Mouse (Mus musculus): Measurements from ENCODE around the gene Zfp668. TPM values are rescaled to one million over a fixed set of nuclear protein-coding genes. Genes with fewer than 3 reads are reported as not detected.
"Not testable (repeated sequence)": the region's sequence is repeated elsewhere in the genome, so short reads cannot be mapped to it uniquely, and the experiment has no call there.

Gene Zfp668
- polyA plus RNA-seq, 1 experiment from 2014 or later = 39.3 TPM

DNA sequence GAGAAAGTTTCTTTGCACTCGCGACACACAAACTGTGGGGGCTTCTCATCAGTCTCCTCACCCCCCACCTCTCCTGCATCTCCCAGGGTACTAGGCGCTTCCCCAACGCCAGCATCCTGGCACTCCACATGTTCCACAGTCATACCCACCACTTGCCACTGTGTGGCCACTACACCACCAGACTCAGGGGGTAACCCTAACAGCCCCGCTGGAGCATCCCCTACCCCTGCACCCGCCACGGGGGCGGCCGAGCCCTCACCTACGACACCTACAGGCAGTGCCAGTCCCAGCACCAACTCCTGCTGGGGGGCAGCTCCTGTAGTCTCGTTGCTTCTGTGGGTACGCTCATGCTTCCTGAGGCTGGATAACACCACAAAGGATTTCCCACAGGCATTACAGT is 10.2 kb downstream of the Zfp668 start:
- H3K4me2 ChIP-seq = no peak overlapping the region
- 93% methylated on average over 12 of the region's 12 CpGs for WGBS
- no peak overlapping the region for H3K27ac ChIP-seq
- ATAC-seq (ENCODE audit: low FRiP score) = no peak
- H3K4me3 ChIP-seq = no peak overlapping the region
- peaks cover 58% of the 10 kb centered on the region for H3K36me3 ChIP-seq
- H3K4me1 ChIP-seq (replicated peaks) = peaks cover 17% of the 10 kb centered on the region
- H3K27me3 ChIP-seq = no peaks in the 10 kb centered on the region
- no peak overlapping the region for H3K9ac ChIP-seq
- no peaks in the 10 kb centered on the region for H3K9me3 ChIP-seq

DNA sequence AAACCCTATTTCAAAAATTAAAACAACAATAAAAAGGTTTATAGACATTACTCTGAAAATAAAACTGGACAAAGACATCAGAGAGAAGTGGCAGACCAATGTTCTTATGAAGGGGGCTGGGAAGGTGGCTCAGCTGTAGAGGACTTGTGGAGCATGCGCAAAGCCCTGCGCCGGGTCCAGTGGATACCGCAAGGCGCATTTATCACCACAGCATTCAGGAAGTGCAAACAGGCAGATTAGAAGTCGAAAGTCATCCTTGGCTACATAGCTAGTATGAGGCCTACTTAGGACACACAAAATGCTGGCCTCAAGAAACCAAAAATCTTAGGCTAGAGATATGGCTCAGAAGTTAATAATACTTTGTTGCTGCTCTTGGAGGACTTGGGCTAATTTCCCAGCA is 18.4 kb downstream of the Zfp668 start:
- Histone ChIP-seq H3K27ac (no peak overlapping the region), H3K4me3 (no peak overlapping the region), H3K4me2 (no peak overlapping the region), H3K9ac (no peak overlapping the region), H3K4me1 (replicated peaks) (no peaks in the 10 kb centered on the region), H3K9me3 (no peaks in the 10 kb centered on the region), H3K36me3 (peaks cover 10% of the 10 kb centered on the region), H3K27me3 (no peaks in the 10 kb centered on the region)
- WGBS = 95% methylated on average over 6 of the region's 6 CpGs
- ATAC-seq (ENCODE audit: low FRiP score) = no peak

DNA sequence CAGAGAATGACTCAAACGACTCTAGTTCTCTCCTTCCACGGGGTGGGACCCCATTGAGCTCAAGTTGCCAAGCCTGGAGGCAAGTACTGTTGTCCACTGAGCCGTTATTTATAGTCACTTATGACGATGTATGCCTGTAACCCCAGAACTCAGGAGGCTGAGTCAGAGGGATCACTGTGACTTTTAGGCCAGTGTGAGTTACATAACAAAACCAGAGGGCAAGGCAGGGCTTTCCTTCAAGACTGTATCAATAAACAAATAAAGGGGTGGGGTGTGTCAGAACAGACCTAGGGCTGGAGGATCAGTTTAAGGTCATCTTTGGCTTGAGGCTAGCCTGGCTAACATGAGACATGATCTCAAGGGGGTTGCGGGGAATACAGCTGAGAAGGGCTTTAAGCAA is 25.7 kb downstream of the Zfp668 start:
- Histone ChIP-seq H3K9ac (no peak overlapping the region), H3K4me3 (no peak overlapping the region), H3K9me3 (no peaks in the 10 kb centered on the region), H3K27me3 (no peaks in the 10 kb centered on the region), H3K36me3 (peaks cover 18% of the 10 kb centered on the region), H3K27ac (no peak overlapping the region), H3K4me1 (replicated peaks) (no peaks in the 10 kb centered on the region), H3K4me2 (no peak overlapping the region)
- ATAC-seq (ENCODE audit: low FRiP score) = no peak
- WGBS = 79% methylated on average over 5 of the region's 5 CpGs

DNA sequence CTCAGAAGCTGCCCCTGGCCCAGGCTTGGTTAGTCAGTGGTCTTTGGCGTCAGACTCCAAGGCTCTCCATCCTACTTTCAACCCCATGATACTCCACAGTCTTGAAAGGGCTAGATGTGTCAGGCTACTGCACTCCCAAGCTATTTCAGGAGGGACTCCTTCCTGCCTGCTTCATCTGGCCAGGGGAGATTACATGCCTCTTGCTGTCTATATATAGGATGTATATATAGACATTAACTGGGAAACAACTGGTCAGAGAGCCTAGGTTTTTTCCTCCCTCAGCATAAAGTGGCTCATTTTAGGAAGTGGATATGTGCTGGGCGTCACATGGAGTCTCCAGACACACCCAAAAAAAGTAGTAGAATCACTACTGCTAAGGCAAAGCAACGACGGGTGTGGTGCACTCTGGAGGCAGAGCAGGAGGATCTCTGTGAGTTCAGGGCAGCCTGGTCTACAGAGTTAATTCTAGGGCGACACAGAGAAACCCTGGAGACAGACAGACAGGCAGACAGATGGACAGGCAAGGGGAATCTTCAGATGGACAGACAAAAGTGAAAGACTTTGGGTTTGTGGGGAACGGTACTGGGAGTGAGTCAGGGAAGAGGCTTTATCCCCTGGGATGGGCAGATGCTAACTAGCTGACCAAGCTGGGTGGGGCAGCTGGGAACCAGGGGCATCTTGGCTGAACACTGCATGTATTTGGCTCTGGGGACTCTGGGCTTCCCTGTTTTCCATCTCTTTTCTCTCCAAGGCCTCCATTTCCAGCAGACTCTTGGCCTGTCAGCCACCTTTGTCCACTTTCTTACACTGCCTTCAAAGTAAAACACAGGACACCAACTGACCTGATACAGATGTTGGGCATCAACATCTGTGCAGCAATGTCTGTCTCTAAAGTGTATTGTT is 26.4 kb downstream of the Zfp668 start:
- H3K27ac ChIP-seq = no peak overlapping the region
- H3K9me3 ChIP-seq = no peaks in the 10 kb centered on the region
- H3K4me3 ChIP-seq = no peak overlapping the region
- H3K4me2 ChIP-seq = no peak overlapping the region
- H3K9ac ChIP-seq = no peak overlapping the region
- 83% methylated on average over 6 of the region's 6 CpGs for WGBS
- H3K4me1 ChIP-seq (replicated peaks) = no peaks in the 10 kb centered on the region
- H3K27me3 ChIP-seq = no peaks in the 10 kb centered on the region
- H3K36me3 ChIP-seq = peaks cover 18% of the 10 kb centered on the region
- no peak for ATAC-seq (ENCODE audit: low FRiP score)

DNA sequence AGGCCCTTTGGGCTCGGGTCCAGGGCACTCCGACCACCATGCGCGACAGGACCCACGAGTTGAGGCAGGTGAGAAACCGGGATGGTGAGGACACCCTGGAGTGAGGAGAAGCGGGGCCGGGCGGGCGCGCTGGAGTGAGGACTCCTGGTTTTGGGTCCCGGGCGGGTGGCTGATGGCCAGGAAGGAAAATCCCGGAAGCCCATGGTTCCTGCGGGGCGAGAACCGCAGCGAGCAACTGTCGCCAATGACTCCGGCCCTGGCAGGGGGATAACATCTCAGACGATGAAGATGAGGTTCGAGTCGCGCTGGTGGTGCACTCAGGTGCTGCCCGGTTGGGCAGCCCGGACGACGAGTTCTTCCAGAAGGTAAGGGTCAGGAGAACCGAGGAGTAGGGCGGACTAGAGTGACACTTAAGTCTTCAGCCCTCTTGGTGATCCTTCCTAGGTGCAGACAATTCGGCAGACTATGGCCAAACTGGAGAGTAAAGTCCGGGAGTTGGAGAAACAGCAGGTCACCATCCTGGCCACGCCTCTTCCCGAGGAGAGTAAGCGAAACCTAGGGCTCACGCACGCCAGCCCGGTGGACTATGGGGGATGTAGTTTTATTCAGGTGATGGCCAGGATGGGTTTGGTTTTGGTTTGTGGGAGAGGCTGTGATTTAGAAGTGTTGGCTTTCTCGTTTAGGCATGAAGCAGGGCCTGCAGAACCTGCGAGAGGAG is 34.5 kb downstream of the Zfp668 start:
- peaks cover 7% of the 10 kb centered on the region for H3K36me3 ChIP-seq
- H3K9ac ChIP-seq = peak overlapping the region; percentile 76
- WGBS = under 1% methylated on average over 40 of the region's 40 CpGs
- peak overlapping the region; percentile 93 for H3K27ac ChIP-seq
- peak; percentile 61 for ATAC-seq (ENCODE audit: low FRiP score)
- peaks cover 15% of the 10 kb centered on the region for H3K4me1 ChIP-seq (replicated peaks)
- 0 out of 2 replicates have a peak, but pooled peaks cover 3% of the 10 kb centered on the region for H3K27me3 ChIP-seq
- no peaks in the 10 kb centered on the region for H3K9me3 ChIP-seq
- H3K4me3 ChIP-seq = peak overlapping the region; percentile 68
- peak overlapping the region; percentile 99 for H3K4me2 ChIP-seq

DNA sequence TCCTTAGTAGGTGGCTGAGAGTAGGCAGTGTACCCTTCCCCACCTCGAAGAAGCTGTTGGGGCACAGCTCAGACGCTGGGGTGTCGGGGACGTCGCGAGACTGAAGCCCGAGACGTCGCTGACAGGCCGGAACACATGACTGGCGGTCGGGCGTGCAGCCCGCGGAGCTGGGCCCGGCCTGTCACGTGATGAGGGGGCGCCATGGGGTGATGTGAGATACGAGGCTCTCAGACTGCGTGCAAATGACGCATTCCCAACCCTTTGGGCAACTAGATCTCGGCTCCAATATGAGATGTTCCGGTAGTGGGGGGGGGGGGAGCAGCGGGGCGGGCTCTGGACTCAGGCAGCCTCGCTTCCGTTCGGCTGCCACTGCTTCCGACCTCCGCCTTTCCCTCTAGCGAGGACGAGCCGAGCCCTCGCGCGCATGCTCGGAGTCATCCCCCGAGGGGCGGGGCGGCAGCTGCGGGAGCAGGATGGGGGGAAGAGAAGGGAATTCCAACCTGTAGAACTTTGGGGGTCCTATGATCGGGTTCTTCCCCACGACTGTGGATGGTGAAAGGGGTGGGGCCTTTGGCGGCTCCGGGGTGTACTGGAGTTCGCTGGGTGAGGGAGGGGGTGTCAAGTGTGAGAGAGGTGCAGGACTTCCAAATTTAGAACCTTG is 35.2 kb downstream of the Zfp668 start:
- Histone ChIP-seq H3K4me2 (peak overlapping the region; percentile 99), H3K4me3 (peak overlapping the region; percentile 68), H3K27me3 (0 out of 2 replicates have a peak, but pooled peaks cover 3% of the 10 kb centered on the region), H3K9ac (peak overlapping the region; percentile 76), H3K4me1 (replicated peaks) (peaks cover 15% of the 10 kb centered on the region), H3K36me3 (peaks cover 2% of the 10 kb centered on the region; the same call in 1 of the 2 replicates), H3K9me3 (no peaks in the 10 kb centered on the region), H3K27ac (peak overlapping the region; percentile 93)
- under 1% methylated on average over 44 of the region's 46 CpGs for WGBS
- peak; percentile 94 for ATAC-seq (ENCODE audit: low FRiP score)

DNA sequence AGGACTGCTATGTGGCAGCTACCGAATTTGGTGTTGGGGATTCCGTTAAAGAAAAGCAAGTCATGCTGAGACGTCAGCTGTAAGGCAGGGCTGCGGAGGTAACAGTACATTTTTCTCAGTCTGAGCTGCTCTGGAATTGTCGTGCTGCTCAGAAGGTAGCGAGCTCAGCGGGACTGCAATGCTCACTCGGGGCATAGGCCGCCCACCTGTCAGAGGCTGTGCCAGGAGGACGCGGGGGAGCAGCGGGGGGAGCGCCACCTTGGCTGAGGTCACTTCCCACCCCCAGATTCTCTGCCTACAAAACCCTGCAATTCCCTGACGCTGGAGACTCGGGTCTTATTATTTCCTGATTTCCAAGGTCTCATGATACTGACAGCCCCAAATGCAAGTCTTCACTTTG is 35.7 kb downstream of the Zfp668 start:
- ATAC-seq (ENCODE audit: low FRiP score) = peak; percentile 31
- Histone ChIP-seq H3K4me3 (peak overlapping the region; percentile 68), H3K27ac (peak overlapping the region; percentile 93), H3K36me3 (no peaks in the 10 kb centered on the region), H3K9me3 (no peaks in the 10 kb centered on the region), H3K9ac (peak overlapping the region; percentile 76), H3K4me1 (replicated peaks) (peaks cover 15% of the 10 kb centered on the region), H3K27me3 (0 out of 2 replicates have a peak, but pooled peaks cover 3% of the 10 kb centered on the region), H3K4me2 (peak overlapping the region; percentile 99)
- whole genome bisulfite sequencing = 4% methylated on average over 15 of the region's 15 CpGs

DNA sequence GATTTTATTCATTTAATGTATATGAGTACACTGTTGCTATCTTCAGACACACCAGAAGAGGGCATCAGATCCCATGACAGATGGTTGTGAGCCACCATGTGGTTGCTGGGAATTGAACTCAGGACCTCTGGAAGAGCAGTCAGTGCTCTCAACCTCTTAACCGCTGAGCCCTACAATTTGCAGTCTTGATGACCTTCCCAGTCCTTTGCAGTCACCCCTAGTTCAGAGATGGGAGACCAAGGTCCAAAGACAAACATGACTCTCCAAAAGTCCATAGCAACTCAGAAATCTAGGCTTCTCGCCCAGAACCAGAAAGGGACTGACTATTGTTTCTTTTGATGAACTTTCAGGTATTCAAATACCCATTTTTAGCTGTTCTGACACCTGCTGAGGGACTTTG is 36.6 kb downstream of the Zfp668 start:
- H3K9ac ChIP-seq; H3K9me3 ChIP-seq; H3K4me3 ChIP-seq; H3K27ac ChIP-seq; H3K36me3 ChIP-seq; ATAC-seq (ENCODE audit: low FRiP score); H3K27me3 ChIP-seq: not testable (repeated sequence)
- WGBS = 76% methylated on average over 2 of the region's 2 CpGs
- peaks cover 15% of the 10 kb centered on the region for H3K4me1 ChIP-seq (replicated peaks)
- peak overlapping the region; percentile 99; the same call in 1 of the 2 replicates for H3K4me2 ChIP-seq

DNA sequence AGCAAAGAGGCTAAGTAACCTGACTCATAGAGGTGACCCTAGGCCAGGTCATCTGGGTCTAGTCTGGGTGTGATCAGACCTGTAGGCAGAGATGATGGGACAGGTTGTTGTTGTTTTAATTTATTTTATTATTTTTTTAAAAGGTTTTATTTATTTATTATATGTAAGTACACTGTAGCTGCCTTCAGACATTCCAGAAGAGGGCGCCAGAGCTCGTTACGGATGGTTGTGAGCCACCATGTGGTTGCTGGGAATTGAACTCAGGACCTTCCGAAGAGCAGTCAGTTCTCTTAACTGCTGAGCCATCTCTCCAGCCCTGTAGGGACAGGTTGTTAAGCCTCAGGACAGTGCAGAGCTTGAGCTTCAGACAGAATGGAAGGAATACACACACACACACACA is 38.8 kb downstream of the Zfp668 start:
- not testable (repeated sequence) for H3K27me3 ChIP-seq; H3K27ac ChIP-seq; ATAC-seq (ENCODE audit: low FRiP score); H3K4me2 ChIP-seq; H3K9ac ChIP-seq; H3K9me3 ChIP-seq; H3K36me3 ChIP-seq; H3K4me3 ChIP-seq
- peaks cover 14% of the 10 kb centered on the region for H3K4me1 ChIP-seq (replicated peaks)
- 82% methylated on average over 4 of the region's 4 CpGs for WGBS

DNA sequence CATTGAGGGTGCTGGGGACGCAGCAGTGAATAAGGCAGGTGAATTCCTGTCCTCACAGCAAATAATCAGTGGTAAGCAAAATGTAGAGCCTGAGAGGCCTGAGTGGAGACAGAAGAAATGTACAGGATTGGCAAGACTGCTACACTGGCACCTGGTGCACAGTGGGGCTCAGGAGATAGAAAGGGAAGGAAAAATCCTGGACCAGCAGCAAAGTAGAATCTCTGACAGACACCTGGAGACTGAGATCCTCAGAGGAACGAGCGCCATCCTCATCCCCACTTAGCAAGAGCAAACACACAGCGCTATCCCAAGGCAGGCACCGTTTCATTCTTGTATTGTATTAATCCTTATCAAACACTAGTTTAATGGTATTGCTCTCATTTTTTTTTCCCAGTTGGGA is 39.2 kb downstream of the Zfp668 start:
- Histone ChIP-seq H3K27me3 (0 out of 2 replicates have a peak, but pooled peaks cover 3% of the 10 kb centered on the region), H3K9ac (no peak overlapping the region), H3K9me3 (no peaks in the 10 kb centered on the region), H3K36me3 (no peaks in the 10 kb centered on the region), H3K4me2 (no peak overlapping the region), H3K27ac (no peak overlapping the region), H3K4me3 (no peak overlapping the region), H3K4me1 (replicated peaks) (peaks cover 9% of the 10 kb centered on the region)
- ATAC-seq (ENCODE audit: low FRiP score) = no peak
- WGBS = 93% methylated on average over 5 of the region's 5 CpGs

DNA sequence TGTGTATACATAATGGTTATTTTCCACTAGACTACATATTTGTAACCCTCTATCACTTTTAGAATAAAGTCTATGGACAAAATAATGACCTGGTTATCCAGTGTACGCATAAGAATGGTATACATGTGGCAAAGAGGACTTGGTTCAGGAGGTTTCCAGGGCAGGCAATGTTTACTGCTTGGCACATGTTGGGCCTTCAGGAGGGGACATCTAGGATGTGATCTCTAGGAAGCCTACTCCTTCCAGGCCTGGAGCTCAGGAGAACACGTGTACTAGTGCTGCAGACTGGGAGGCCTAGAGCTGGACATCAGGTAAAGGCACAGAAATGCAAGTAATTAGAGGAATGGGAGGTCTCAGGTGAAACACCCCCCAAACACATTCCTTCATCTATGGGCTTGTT is 41.1 kb downstream of the Zfp668 start:
- no peak overlapping the region for H3K4me3 ChIP-seq
- peaks cover 3% of the 10 kb centered on the region; the same call in 1 of the 2 replicates for H3K4me1 ChIP-seq (replicated peaks)
- no peaks in the 10 kb centered on the region for H3K9me3 ChIP-seq
- no peak overlapping the region for H3K27ac ChIP-seq
- ATAC-seq (ENCODE audit: low FRiP score) = no peak
- 85% methylated on average over 2 of the region's 2 CpGs for WGBS
- no peak overlapping the region for H3K9ac ChIP-seq
- 0 out of 2 replicates have a peak, but pooled peaks cover 3% of the 10 kb centered on the region for H3K27me3 ChIP-seq
- H3K4me2 ChIP-seq = no peak overlapping the region
- no peaks in the 10 kb centered on the region for H3K36me3 ChIP-seq
